Mouse (Mus musculus): ENCODE data around the gene Dhdds.
"Not testable (repeated sequence)": the region's sequence is repeated elsewhere in the genome, so short reads cannot be mapped to it uniquely, and the experiment has no call there.

Dhdds gene

GRCm38 (mm10) chr4:134005581-134006358 is 5.1 kb upstream of the Dhdds start:
- DNase-seq (ENCODE audit: low spot score in 2 of 2), result no peak

- no peak for DNase-seq (ENCODE audit: low spot score in 2 of 2)
Observed at GRCm38 (mm10) chr4:134002903-134003302, 2.2 kb upstream of the Dhdds start.

- DNase-seq (ENCODE audit: low spot score in 2 of 2), result no peak
Observed at GRCm38 (mm10) chr4:134002246-134002645, 1.5 kb upstream of the Dhdds start.

GRCm38 (mm10) chr4:134001710-134002109 is 992 bp upstream of the Dhdds start:
- DNase-seq (ENCODE audit: low spot score in 2 of 2), result no peak

GRCm38 (mm10) chr4:133994697-133995096 is 6.0 kb downstream of the Dhdds start:
- DNase-seq (ENCODE audit: low spot score in 2 of 2), result no peak

GRCm38 (mm10) chr4:133991087-133991660 is 9.5 kb downstream of the Dhdds start:
- DNase-seq (ENCODE audit: low spot score in 2 of 2), result no peak

- DNase-seq (ENCODE audit: low spot score in 2 of 2), result no peak
Observed at GRCm38 (mm10) chr4:133990035-133990434, 10.7 kb downstream of the Dhdds start.

- not testable (repeated sequence) for DNase-seq (ENCODE audit: low spot score in 2 of 2)
Observed at GRCm38 (mm10) chr4:133988289-133988688, 12.4 kb downstream of the Dhdds start.

- DNase-seq (ENCODE audit: low spot score in 2 of 2), result no peak
Observed at GRCm38 (mm10) chr4:133982936-133983335, 17.8 kb downstream of the Dhdds start.

- DNase-seq (ENCODE audit: low spot score in 2 of 2), result no peak
Observed at GRCm38 (mm10) chr4:133980496-133980895, 20.2 kb downstream of the Dhdds start.

- DNase-seq (ENCODE audit: low spot score in 2 of 2), result no peak
Observed at GRCm38 (mm10) chr4:133978021-133978711, 22.6 kb downstream of the Dhdds start.

- DNase-seq (ENCODE audit: low spot score in 2 of 2), result no peak
Observed at GRCm38 (mm10) chr4:133971741-133972140, 29.0 kb downstream of the Dhdds start.

GRCm38 (mm10) chr4:133970876-133971275 is 29.8 kb downstream of the Dhdds start:
- DNase-seq (ENCODE audit: low spot score in 2 of 2), result no peak

GRCm38 (mm10) chr4:133970196-133970595 is 30.5 kb downstream of the Dhdds start:
- no peak for DNase-seq (ENCODE audit: low spot score in 2 of 2)

- no peak for DNase-seq (ENCODE audit: low spot score in 2 of 2)
Observed at GRCm38 (mm10) chr4:133969114-133969770, 31.5 kb downstream of the Dhdds start.

- DNase-seq (ENCODE audit: low spot score in 2 of 2), result peak; percentile 49 to 57
Observed at GRCm38 (mm10) chr4:133968150-133968921, 32.4 kb downstream of the Dhdds start, which contains the start of gene Hmgn2. Gene Hmgn2, minus strand, starts transcription at chr4:133968650.

GRCm38 (mm10) chr4:133967866-133968149 is 32.9 kb downstream of the Dhdds start:
- peak; percentile 93 for DNase-seq (ENCODE audit: low spot score in 2 of 2)

GRCm38 (mm10) chr4:133967138-133967865 is 33.4 kb downstream of the Dhdds start:
- peak; percentile 96 to 98 for DNase-seq (ENCODE audit: low spot score in 2 of 2)

- DNase-seq (ENCODE audit: low spot score in 2 of 2), result no peak
Observed at GRCm38 (mm10) chr4:133966271-133966940, 34.3 kb downstream of the Dhdds start.

- no peak for DNase-seq (ENCODE audit: low spot score in 2 of 2)
Observed at GRCm38 (mm10) chr4:133962566-133962965, 38.2 kb downstream of the Dhdds start.
